Mouse (Mus musculus) gastrocnemius, adult 8-10 months (tissue): ENCODE results near the gene Anapc2. TPM values are rescaled to one million over a fixed set of nuclear protein-coding genes. Genes with fewer than 3 reads are reported as not detected.
A peak's percentile ranks its signal among the peaks of the same experiment; 100 is the strongest.

Experiments used
- DNase-seq, 2 experiments: peaks; one replicate each; pipeline ENCODE4 v3.0.0; 2022; ENCODE audit warnings: low spot score in 2 of 2
- total RNA-seq, 4 experiments: library from RNA; stranded (reverse); gene quantifications; 2 replicates each; pipeline ENCODE4 v1.2.4; 2022

Gene Anapc2
- total RNA-seq, 4 experiments from 2014 or later: 30.4 to 33.4 (median 31.3) TPM

GRCm38 (mm10) chr2:25267241-25267640 lies 5.0 kb upstream of the Anapc2 start:
- DNase-seq: no peak

DNA sequence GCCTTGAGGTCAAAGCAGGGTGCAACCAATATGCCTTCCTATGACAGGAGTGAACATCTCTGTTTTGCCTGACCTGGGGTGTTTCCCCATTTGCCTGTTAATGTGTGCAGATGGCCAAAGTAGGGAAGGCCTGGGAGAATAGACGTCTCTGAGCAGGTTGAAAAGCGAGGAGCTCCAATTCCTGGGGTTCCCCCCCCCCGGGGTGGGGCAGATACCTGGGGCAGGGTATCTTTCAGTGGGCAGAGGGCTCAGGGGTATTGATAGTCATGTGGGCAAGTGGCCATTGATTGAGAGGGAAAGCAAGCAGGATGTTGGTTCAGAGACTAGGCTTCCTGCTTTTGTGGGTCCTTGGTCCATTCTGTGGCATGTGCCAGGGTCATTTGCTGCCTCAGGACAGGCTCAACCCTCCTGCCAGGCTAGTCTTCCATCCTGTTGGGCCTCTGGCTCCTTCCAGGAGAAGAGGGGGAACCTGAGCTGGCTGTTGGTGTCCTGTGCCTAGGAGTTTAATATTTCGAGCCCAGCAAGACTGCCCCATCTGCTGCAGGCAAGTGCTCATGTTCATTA lies 4.5 kb upstream of the Anapc2 start:
- DNase-seq: no peak

DNA sequence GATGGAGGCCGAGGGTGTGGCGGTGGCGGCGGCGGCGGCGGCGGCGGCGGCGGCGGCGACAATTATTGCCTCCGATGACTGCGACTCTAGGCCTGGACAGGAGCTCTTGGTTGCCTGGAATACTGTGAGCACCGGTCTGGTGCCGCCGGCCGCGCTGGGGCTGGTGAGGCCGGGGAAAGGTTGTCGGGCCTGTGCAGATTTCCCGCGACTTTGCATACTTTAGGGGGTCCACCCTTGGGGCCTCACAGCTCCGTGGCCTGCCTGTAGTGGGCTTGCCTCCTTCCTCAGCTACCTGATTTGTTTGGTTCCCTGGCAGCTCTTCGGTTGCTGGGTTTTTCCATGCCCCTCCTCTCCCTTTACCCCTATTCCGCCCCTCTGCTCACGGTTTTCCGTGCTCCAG lies 237 bp downstream of the Anapc2 start:
- DNase-seq: no peak

GRCm38 (mm10) chr2:25273010-25273409 lies 732 bp downstream of the Anapc2 start:
- no peak for DNase-seq

DNA sequence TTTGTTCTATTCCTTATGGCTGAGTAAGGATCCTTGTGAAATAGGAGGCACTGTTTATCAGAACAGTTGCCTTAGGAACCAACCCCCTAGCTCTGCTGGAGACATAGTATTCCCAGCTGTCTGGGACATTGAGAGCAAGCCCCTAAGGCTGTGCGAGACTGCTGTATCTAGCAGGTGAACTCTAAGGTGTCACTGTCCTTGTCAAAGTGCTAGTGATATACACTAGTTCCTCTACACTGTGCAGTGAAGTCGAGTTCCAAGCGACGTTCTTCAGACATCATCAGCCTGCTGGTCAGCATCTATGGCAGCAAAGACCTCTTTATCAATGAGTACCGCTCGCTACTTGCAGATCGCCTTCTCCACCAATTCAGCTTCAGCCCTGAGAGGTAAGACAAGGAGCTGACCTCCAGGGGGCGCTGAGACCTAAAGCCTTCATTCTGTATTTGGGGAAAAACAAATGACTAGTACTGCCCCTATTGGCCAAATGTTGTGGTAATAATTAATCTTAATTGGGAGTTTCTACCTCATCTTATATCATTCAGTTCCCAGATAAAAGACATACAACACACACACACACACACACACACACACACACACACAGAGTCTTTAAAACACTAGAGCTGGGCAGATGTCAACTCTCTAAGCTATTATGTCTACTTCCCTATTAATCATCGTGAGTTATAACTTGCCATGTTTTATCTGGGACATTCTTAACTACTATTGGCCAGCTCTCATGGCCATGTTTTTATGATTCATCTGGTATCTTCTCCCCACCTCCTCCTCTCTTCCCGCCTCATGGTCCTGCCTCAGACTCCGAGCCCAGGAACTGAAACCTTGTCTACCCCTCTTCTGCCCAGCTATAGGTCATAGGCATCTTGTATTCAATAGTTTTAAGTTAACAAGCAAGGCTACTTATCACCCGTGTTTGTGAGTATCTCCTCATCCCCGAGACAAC lies 6.9 kb downstream of the Anapc2 start:
- peak in 1 of 2 experiments; percentile 59 for DNase-seq

DNA sequence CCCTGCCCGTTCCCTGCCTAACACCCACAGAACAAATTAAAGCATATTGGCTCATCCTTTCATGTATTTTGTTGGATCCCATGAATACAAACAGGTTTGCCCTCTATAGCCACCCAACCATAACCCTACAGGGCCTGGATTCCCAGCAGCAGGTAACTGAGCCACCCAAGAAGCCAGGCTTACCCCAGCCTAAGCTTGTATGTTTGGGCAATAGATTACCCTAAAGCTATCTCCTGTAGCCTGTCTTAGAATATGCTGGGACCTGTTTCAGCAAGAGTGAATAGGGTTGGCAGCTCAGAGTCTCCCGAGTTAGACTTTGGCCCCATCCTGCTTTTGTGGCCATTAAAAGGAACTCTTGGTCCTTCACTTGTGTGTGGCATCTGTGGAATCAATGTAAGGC lies 13.3 kb downstream of the Anapc2 start:
- DNase-seq: no peak

DNA sequence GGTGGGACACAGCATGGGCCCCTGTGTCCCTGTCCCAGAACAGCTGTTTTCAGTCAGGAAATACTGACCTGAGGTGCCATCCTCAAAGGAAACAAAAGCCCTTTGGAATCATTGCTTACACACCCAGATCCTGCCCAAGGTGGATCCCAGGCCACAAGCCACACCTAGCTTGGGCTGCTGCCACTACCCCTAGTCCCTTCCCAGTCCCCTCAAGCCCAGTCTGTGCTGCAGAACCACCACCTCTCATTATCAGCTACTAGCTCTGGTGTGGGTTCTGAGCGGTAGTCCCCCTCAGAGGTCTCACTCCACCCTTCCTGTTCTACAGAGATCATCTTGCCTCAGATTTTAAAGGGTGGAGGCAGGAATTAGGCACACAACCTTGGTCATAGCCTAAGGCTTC lies 14.0 kb downstream of the Anapc2 start:
- no peak for DNase-seq

- no peak for DNase-seq
Measured at GRCm38 (mm10) chr2:25286837-25287636, 14.8 kb downstream of the Anapc2 start.

DNA sequence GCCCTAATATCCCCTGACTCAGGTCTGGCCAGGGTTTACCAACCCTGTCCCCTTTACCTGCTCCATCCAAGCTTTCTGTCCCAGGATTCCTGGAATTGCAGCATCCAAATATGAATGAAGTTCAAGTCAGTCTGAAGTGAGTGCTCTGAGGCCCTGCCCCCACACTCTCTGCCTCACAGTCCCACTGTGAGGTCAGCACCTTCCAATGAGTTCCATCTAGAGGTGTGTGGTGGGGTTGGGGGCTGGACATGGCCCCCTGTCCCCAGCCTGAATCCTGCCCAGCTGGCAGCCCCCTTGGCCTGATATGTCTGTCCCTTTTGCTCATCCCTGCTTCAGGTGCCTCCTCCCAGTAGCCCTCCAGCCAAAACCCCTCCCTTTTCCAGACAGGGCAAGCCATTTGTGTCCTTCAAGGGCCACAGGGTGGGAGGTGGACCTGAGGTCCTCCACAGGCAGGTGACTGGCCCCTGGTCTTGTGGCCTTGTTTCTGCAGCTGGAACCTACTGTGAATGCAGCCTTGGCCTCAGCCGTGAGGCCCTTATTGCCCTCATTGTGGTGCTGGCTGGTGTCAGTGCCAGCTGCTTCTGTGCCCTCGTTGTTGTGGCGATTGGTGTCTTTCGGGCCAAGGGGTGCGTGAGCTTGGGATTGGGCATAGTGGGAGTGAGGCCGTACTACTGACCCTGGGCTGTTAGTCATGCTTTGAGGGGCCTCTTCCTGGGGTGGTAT lies 15.8 kb downstream of the Anapc2 start, which contains the start of gene Tmem210:
Gene Tmem210, plus strand, starts transcription at position 219 of the 723 bp plus-strand sequence.
- no peak for DNase-seq

GRCm38 (mm10) chr2:25288734-25289345 lies 16.6 kb downstream of the Anapc2 start:
- DNase-seq: no peak

DNA sequence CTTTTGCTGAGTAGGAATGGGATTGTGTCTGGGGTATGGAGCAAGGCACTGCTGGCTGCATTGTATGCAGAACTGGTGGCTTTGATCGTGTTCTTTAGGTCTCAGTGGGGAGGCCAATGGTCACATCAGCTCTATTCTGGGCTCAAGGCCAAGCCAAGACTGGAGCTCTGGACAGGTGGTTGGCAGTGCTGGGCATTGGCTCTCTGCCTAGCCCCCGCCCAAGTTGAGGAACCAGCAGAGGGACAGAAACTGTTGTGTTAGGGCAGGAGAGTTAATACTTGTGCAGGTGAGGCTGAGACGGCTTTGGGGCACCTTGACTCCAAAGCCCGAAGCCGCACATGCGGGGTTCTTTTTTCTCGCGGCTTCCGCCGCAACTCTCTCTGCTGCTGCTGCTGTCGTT lies 17.4 kb downstream of the Anapc2 start, which contains the start of gene Lrrc26:
Gene Lrrc26, plus strand, starts transcription at position 265 of the 400 bp plus-strand sequence.
- DNase-seq: no peak

- DNase-seq: no peak
Measured at GRCm38 (mm10) chr2:25290101-25290815, 18.0 kb downstream of the Anapc2 start.

- no peak for DNase-seq
Measured at GRCm38 (mm10) chr2:25290816-25291130, 18.5 kb downstream of the Anapc2 start.

- DNase-seq: no peak
Measured at GRCm38 (mm10) chr2:25291184-25292053, 19.1 kb downstream of the Anapc2 start.

GRCm38 (mm10) chr2:25292054-25292544 lies 19.8 kb downstream of the Anapc2 start:
- DNase-seq: no peak

- peak; percentile 60 to 63 for DNase-seq
Measured at GRCm38 (mm10) chr2:25292856-25293255, 20.6 kb downstream of the Anapc2 start.

DNA sequence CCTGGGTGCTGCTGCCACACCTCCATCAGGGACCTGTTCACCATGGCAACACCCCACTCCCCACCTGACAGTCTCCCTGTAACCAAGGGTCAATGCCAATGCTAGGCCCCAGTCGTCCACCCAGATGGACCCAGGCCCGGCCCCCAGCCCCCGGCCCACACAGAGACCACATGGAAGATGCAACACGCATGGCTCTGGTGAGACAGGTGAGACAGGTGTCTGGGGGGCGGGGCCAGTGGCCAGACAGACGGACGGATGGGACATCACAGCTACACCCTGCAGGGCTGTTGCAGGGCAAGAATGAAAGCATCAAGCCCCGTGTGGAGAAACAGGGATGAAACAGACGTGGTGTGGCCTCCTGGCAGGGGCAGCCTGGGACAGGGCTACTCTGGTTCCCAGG lies 21.4 kb downstream of the Anapc2 start:
- DNase-seq: no peak

DNA sequence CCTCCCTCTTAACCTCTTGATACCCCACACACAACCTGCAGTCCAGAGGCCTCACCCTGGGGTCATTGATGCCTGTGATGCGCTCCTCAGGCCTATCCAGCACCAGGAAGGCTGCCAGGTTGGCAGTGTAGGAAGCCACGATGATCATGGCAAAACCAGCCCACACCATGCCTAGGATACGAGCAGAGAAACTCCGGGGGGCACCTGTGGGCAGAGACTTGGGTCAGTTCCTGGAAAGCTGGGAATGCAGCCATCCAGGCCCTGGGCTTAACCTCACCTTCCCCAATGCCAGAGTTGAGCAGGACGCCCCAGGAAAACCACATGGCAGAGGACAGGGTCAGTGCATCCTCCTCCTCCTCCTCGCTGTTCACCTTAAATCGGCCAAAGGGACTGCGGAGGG lies 24.8 kb downstream of the Anapc2 start:
- no peak for DNase-seq

- DNase-seq: no peak
Measured at GRCm38 (mm10) chr2:25298046-25298445, 25.8 kb downstream of the Anapc2 start.
